Mouse (Mus musculus) brain, embryonic 14.5 days (tissue): Measurements from ENCODE around the gene Pklr. TPM values are rescaled to one million over a fixed set of nuclear protein-coding genes. Genes with fewer than 3 reads are reported as not detected.
A peak's percentile ranks its signal among the peaks of the same experiment; 100 is the strongest.

Source experiments
- DNase-seq: peaks from one replicate; pipeline ENCODE4 v3.0.0-alpha.2; 2011; ENCODE audit warnings: low read depth
- CTCF ChIP-seq: fragments of 200-500 bp; IDR thresholded peaks from 2 replicates; pipeline ENCODE4 v1.5.1; 2012; ENCODE audit warnings: inconsistent platforms, mild to moderate bottlenecking, moderate library complexity, borderline replicate concordance; ENCODE audit not compliant: insufficient read depth, insufficient read length; ENCODE audit errors: extremely low read depth
- POLR2A ChIP-seq: fragments of 200-500 bp; IDR thresholded peaks from 2 replicates; pipeline ENCODE4 v1.6.1; 2012; ENCODE audit warnings: mild to moderate bottlenecking, inconsistent platforms, borderline replicate concordance; ENCODE audit not compliant: poor library complexity, insufficient read depth, insufficient read length, severe bottlenecking; ENCODE audit errors: extremely low read depth
- polyA plus RNA-seq: library from polyadenylated mRNA; depleted of rRNA; stranded (reverse); fragments of >200 nt; gene quantifications from 2 replicates; pipeline ENCODE4 v1.2.3, GENCODE M21; 2012

Pklr gene
- polyA plus RNA-seq, 1 experiment: 0.21 TPM

DNA sequence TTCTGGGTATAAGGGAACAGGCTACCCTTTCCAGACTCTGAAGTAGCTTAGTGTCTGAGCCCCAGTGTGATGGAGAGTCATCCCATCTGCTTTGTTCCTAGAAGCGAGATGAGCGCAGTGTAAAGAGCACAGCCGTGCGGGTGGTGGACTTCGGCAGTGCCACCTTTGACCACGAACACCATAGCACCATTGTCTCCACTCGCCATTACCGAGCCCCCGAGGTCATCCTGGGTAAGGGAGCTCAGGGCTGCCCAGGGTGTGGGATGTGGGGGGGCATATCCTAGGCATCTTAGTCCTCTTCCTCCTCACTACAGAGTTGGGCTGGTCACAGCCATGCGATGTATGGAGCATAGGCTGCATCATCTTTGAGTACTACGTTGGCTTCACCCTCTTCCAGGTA lies 38.9 kb downstream of the Pklr start:
- DNase-seq: no peak
- no peak for TF ChIP-seq POLR2A
- no peak for TF ChIP-seq CTCF

DNA sequence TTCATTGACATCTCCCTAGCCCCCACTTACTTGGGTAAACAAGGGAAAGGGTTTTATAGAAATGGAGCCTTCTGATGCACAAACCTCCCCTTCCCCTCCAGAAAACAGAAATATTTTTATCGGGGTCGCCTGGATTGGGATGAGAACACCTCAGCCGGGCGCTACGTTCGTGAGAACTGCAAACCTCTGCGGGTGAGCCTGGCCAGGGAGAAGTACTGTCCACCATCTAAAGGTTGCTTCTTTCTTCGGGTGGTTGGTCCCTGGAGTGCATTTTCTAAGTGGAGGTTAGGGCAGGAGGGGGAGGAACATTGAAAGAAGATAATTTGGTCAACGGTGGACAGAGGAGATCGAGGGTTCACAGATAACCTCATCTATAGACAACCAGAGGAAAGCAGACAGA lies 39.6 kb downstream of the Pklr start:
- DNase-seq: no peak
- no peak for TF ChIP-seq CTCF
- TF ChIP-seq POLR2A: no peak

DNA sequence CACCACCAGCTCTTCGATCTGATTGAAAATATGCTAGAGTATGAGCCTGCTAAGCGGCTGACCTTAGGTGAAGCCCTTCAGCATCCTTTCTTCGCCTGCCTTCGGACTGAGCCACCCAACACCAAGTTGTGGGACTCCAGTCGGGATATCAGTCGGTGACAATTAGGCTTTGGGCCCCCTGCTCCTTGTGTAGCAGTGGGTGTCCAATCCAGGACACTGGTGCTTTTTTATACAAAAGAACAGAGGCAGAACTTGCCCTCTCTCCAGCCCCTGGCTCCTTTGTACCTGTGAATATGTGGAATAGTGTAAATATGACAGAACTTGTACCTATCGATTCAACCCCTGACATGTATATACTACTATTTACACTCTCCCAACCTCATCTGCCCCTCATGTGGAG lies 40.5 kb downstream of the Pklr start:
- TF ChIP-seq CTCF (no peak), POLR2A (no peak)
- DNase-seq: no peak

DNA sequence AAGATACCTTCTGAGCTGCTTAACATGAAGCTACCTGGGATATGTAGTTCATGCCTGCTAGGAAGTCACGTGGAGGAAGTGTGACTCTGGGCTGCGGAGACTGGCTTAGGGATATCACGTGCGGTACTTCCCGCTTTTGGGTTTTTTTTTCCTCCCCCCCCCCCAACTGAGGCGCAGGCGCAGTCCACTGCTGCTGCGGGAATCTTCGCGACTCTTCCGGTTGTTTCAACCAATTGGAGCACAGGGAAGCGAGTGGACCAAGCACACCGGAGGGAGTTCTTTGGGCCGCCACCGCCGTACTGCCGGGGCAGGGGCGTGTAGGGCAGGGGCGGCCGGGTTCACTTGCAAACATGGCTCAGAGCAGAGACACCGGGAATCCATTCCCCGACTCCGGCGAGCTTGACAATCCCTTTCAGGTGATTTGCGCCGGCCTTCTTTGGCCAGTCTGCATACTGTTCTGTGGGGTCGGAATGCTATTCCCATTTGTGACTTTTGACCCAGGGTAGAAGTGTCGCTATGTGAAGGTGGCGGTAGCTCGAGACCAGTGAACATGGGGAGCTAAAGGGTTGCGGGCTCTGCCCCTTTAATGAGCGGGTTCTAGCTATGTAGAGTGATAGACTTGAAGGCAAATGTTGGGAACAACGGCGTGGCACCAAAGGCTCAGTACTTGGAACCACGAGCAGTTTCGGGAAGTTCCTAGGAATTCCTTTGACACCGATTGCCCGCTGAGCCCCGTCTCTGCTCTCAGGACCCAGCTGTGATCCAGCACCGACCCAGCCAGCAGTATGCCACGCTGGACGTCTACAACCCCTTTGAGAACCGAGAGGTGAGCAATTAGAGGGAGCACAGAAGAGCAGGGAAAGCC lies 41.5 kb downstream of the Pklr start, which contains the start of gene Scamp3:
Scamp3 (plus strand) TSS at position 232 of the 865 bp plus-strand sequence.
- TF ChIP-seq POLR2A: peak; percentile 50; the same call in 1 of the 2 replicates
- TF ChIP-seq CTCF: no peak
- DNase-seq: peak; percentile 99

DNA sequence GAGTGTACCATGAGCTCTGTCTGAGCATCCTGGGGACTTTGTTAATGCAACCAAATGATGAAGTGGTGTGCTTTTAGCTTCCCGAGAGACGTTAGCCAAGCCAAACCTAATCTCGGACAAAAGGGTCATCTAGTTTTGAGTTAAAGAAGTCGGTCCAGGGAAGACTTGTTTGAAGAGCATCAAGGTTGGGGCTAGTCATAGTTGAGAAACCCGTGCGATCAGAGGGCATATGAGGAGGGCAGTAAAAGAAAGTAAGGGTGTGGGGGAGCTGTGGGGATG lies 42.1 kb downstream of the Pklr start:
- TF ChIP-seq CTCF (no peak), POLR2A (no peak)
- DNase-seq: no peak

DNA sequence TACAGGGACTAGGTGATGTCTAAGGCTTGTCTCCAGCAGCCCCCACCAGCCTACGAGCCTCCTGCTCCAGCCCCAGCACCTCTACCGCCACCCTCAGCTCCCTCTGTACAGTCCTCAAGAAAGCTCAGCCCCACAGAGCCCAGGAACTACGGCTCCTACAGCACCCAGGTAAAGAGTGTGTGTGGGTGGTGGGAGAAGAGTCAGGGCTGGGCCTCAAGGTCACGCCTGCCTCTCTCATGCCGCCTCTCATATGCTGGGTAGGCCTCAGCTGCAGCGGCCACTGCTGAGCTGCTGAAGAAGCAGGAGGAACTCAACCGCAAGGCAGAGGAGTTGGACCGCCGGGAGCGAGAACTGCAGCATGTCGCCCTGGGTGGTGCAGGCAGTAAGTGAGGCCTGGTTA lies 43.1 kb downstream of the Pklr start:
- TF ChIP-seq POLR2A (no peak), CTCF (no peak)
- DNase-seq: no peak

DNA sequence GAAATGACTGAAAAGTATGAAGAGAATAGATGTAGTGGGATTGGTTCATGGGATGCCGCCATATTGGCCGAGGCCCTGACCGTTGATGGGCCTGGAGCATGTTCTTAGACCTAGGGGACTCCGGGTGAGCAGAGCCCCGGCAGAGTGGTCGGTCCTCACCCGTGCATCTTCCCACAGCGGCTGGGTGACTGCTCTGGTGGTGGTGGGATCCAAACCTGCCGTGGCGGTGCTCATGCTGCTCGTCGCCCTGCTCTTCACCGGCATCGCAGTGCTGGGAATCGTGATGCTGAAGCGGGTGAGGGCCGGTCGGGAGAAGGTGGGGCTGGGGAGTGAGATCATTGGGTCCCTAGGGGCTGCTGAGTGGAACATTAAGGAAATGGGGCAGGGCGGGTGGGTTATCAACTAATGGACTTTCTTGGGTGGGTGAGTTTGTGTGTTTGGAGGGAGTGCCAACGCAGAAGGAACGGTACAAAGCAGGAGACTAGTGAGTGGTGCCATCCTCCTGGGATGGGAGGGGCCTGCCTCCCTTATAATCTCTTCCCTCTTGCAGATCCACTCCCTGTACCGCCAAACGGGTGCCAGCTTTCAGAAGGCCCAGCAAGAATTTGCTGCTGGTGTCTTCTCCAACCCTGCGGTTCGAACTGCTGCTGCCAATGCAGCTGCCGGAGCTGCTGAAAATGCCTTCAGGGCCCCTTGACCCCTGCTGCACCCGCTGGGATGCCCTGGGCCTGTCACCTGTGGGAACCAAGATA lies 46.0 kb downstream of the Pklr start:
- TF ChIP-seq POLR2A (no peak), CTCF (no peak)

DNA sequence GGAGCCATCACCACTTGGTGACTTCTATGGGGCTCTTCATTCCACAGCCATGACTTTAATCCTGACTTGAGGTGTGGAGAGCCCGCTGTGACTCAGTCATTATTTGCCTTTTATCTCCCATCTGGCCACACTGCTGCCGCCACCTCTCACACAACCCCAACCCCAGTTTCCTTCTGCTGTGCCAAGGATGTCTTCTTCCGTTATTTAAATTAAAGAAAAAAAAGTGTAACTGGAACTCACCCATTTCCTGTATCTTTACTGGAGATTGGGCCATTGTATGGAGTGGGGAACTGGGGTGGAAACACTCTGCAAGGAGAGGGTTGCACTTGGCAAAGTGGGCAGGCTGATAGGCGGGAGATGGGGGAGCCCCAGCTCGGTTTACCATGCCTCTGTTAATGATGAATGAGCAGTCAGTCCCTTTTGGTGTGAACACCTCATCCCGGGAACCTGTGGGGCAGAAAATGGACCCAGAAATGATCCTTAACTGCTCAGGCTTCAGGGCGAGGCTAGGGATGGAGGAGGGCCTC lies 46.7 kb downstream of the Pklr start:
- no peak for TF ChIP-seq CTCF
- no peak for TF ChIP-seq POLR2A
- DNase-seq: no peak

More for the DNA sequence above, 46.0 kb downstream of the Pklr start:
- no peak for DNase-seq

DNA sequence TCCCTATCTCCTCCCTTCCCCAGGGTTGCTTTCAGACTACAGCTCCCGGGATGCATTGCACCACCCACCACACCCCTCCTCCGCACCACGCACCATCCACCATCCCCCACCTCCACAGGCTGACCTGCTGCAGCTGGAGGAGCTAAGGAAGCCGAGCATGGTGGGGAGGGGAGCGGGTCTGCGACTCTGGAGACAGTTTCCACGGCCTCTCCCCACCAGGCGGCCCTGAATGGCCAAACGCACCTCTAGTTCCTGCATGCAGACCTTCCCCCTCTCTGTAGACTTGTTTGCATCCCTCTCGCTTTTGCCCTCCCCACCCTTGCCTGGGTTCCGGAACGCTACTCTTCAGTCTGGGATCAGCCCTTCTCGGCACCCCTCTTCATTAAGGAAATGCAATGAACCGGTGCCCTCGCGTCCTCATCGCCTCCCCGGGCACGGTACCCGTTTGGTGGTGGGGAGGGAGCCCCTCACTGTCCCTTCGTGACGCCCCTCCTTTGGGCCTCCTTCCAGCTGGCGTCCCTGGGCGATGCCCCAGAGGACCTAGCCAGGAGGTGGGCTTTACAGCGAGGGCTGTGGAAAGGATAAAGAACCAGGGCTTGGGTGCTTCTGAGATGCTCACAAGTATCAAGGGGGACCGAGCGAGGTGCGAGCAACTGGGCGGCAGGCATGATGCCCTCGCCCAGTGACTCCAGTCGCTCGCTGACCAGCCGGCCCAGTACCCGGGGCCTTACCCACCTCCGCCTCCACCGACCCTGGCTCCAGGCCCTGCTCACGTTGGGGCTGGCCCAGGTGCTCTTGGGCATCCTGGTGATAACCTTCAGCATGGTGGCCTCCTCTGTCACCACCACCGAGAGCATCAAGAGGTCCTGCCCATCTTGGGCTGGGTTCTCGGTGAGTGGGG lies 47.4 kb downstream of the Pklr start, which contains the start of gene Fam189b:
Fam189b (plus strand) TSS at position 86 of the 901 bp plus-strand sequence.
- DNase-seq: peak; percentile 97
- TF ChIP-seq POLR2A (peak; percentile 75; the same call in 1 of the 2 replicates), CTCF (no peak)

DNA sequence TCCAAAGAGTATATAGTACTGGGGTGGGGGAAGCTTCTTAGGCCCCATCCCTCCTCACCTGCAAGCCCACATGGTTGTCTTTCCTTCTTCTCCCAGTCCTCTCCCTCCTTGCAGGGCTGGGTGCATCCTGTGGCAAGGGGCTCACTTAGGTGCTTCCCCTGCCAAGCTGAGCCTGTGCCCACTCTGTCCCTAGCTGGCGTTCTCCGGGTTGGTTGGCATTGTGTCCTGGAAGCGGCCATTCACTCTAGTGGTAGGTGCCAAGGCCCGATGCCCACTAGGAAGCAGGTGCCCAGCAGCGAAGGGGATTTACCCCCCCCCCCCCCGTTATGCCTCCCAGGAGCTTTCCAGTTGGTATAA lies 48.0 kb downstream of the Pklr start:
- no peak for TF ChIP-seq CTCF
- no peak for TF ChIP-seq POLR2A
- DNase-seq: peak; percentile 27
